Mouse (Mus musculus): ENCODE measurements around the gene Bcl2.
A peak's percentile ranks its signal among the peaks of the same experiment; 100 is the strongest.

GRCm38 (mm10) chr1:106713621-106714529, at the start of gene Bcl2:
- TF ChIP-seq CTCF (IDR thresholded peaks at IDR 0.05; ENCODE audit: low read depth) (peak; percentile 14; the same call in 1 of the 2 replicates), EP300 (optimal IDR thresholded peaks at IDR 0.05) (no peak)

Measured in stomach, postnatal 0 days (tissue).